Mouse (Mus musculus): Measurements from ENCODE around the gene Ubl7. TPM values are rescaled to one million over a fixed set of nuclear protein-coding genes. Genes with fewer than 3 reads are reported as not detected.
A peak's percentile ranks its signal among the peaks of the same experiment; 100 is the strongest.

Ubl7 gene
- polyA plus RNA-seq, 1 experiment from 2014 or later = 110 TPM

GRCm38 (mm10) chr9:57883413-57883812, 27.4 kb upstream of the Ubl7 start:
- WGBS = 60% methylated on average over 1 of the region's 1 CpGs
- Histone ChIP-seq H3K27ac (no peak overlapping the region), H3K4me1 (peaks cover 4% of the 10 kb centered on the region)

GRCm38 (mm10) chr9:57888119-57888518, 22.7 kb upstream of the Ubl7 start:
- no peaks in the 10 kb centered on the region for H3K36me3 ChIP-seq
- 0 out of 2 replicates have a peak, but pooled peaks cover 4% of the 10 kb centered on the region for H3K27me3 ChIP-seq (ENCODE audit: insufficient read depth, poor library complexity, severe bottlenecking)
- H3K27ac ChIP-seq = no peak overlapping the region
- DNase-seq (ENCODE audit: low spot score) = no peak
- no peak overlapping the region for H3K4me3 ChIP-seq
- 62% methylated on average over 6 of the region's 6 CpGs for WGBS
- H3K9me3 ChIP-seq = no peaks in the 10 kb centered on the region
- H3K4me1 ChIP-seq = peaks cover 5% of the 10 kb centered on the region

More at GRCm38 (mm10) chr9:57883413-57883812, 27.4 kb upstream of the Ubl7 start:
- H3K9me3 ChIP-seq = no peaks in the 10 kb centered on the region
- H3K36me3 ChIP-seq = no peaks in the 10 kb centered on the region
- DNase-seq (ENCODE audit: low spot score) = no peak
- no peaks in the 10 kb centered on the region for H3K27me3 ChIP-seq (ENCODE audit: insufficient read depth, poor library complexity, severe bottlenecking)
- H3K4me3 ChIP-seq = no peak overlapping the region

DNA sequence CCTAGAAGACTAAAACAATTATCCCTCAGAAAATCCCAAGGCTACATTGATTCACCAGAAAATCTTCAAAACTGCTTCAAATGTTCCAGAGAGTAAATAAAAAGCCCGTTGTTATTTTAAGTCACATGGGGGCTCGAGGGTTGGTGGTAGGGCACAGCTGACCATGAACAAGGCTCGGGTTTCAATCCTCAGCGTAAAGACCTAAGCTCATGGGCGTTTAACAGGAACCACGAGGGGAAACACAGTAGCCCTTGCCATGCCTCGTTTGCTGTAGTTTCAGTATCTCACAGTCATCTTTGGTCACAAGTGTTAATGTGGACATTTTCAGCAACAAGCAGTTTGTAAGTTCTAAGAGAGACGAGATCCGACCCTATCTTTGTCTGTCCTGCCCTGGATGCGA, 10.3 kb upstream of the Ubl7 start:
- peak overlapping the region; percentile 29; the same call in 1 of the 2 replicates for H3K4me3 ChIP-seq
- H3K27ac ChIP-seq = peak overlapping the region; percentile 69; the same call in 1 of the 2 replicates
- H3K4me1 ChIP-seq = peaks cover 26% of the 10 kb centered on the region
- no peaks in the 10 kb centered on the region for H3K36me3 ChIP-seq
- no peaks in the 10 kb centered on the region for H3K9me3 ChIP-seq
- no peaks in the 10 kb centered on the region for H3K27me3 ChIP-seq (ENCODE audit: insufficient read depth, poor library complexity, severe bottlenecking)
- 31% methylated on average over 10 of the region's 10 CpGs for WGBS
- DNase-seq (ENCODE audit: low spot score) = no peak

- no peaks in the 10 kb centered on the region for H3K9me3 ChIP-seq
- H3K4me1 ChIP-seq = peaks cover 26% of the 10 kb centered on the region
- peak overlapping the region; percentile 69 for H3K27ac ChIP-seq
- no peak for DNase-seq (ENCODE audit: low spot score)
- H3K27me3 ChIP-seq (ENCODE audit: insufficient read depth, poor library complexity, severe bottlenecking) = no peaks in the 10 kb centered on the region
- peak overlapping the region; percentile 29; the same call in 1 of the 2 replicates for H3K4me3 ChIP-seq
- no peaks in the 10 kb centered on the region for H3K36me3 ChIP-seq
- 24% methylated on average over 9 of the region's 9 CpGs for WGBS
These were observed 9.6 kb upstream of the Ubl7 start for GRCm38 (mm10) chr9:57901197-57901596.

DNA sequence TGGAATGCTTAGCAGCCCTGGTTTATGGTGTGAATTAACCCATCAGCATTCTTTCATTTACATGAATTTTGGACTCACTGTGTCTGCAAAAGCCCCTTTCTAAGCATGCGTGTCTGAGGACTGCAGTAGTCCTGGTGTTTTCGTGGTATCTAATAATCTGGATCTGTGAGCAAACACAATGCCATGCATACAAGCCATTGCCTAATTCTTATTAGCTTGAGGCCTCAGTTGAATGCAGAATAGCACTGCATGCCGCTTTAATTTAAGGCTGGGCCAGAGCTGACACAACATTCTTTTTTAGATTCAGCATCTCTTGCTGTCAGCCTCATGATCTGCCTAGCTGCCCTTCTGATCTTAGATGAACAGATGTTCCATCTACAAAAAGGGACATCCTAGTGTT, 9.2 kb upstream of the Ubl7 start:
- H3K4me3 ChIP-seq = 0 out of 2 replicates have a peak overlapping the region, but pooled peaks have one; percentile 29
- H3K36me3 ChIP-seq = no peaks in the 10 kb centered on the region
- WGBS = 84% methylated on average over 3 of the region's 3 CpGs
- no peak for DNase-seq (ENCODE audit: low spot score)
- H3K9me3 ChIP-seq = no peaks in the 10 kb centered on the region
- H3K27me3 ChIP-seq (ENCODE audit: insufficient read depth, poor library complexity, severe bottlenecking) = no peaks in the 10 kb centered on the region
- H3K4me1 ChIP-seq = peaks cover 26% of the 10 kb centered on the region
- peak overlapping the region; percentile 69 for H3K27ac ChIP-seq

- WGBS = 72% methylated on average over 4 of the region's 4 CpGs
- Histone ChIP-seq H3K9me3 (no peaks in the 10 kb centered on the region), H3K27ac (no peak overlapping the region), H3K4me3 (no peak overlapping the region), H3K36me3 (no peaks in the 10 kb centered on the region), H3K4me1 (peaks cover 26% of the 10 kb centered on the region), H3K27me3 (ENCODE audit: insufficient read depth, poor library complexity, severe bottlenecking) (no peaks in the 10 kb centered on the region)
- no peak for DNase-seq (ENCODE audit: low spot score)
These were observed 8.6 kb upstream of the Ubl7 start for GRCm38 (mm10) chr9:57902132-57902531.

GRCm38 (mm10) chr9:57903589-57904249, 7.1 kb upstream of the Ubl7 start:
- no peak overlapping the region; the same call in 1 of the 2 replicates for H3K4me3 ChIP-seq

GRCm38 (mm10) chr9:57904250-57904644, 6.5 kb upstream of the Ubl7 start:
- DNase-seq (ENCODE audit: low spot score) = no peak
- peaks cover 26% of the 10 kb centered on the region for H3K4me1 ChIP-seq
- H3K27me3 ChIP-seq (ENCODE audit: insufficient read depth, poor library complexity, severe bottlenecking) = no peaks in the 10 kb centered on the region
- 83% methylated on average over 5 of the region's 5 CpGs for WGBS
- H3K36me3 ChIP-seq = no peaks in the 10 kb centered on the region
- H3K4me3 ChIP-seq = no peak overlapping the region
- H3K27ac ChIP-seq = no peak overlapping the region
- H3K9me3 ChIP-seq = no peaks in the 10 kb centered on the region

More at GRCm38 (mm10) chr9:57903589-57904249, 7.1 kb upstream of the Ubl7 start:
- H3K4me1 ChIP-seq = peaks cover 26% of the 10 kb centered on the region
- DNase-seq (ENCODE audit: low spot score) = no peak
- 48% methylated on average over 8 of the region's 8 CpGs for whole genome bisulfite sequencing
- H3K27me3 ChIP-seq (ENCODE audit: insufficient read depth, poor library complexity, severe bottlenecking) = no peaks in the 10 kb centered on the region
- no peaks in the 10 kb centered on the region for H3K36me3 ChIP-seq
- 0 out of 2 replicates have a peak overlapping the region, but pooled peaks have one; percentile 47 for H3K27ac ChIP-seq
- H3K9me3 ChIP-seq = no peaks in the 10 kb centered on the region

- Histone ChIP-seq H3K27ac (no peak overlapping the region), H3K4me3 (no peak overlapping the region), H3K36me3 (no peaks in the 10 kb centered on the region), H3K4me1 (peaks cover 18% of the 10 kb centered on the region), H3K27me3 (ENCODE audit: insufficient read depth, poor library complexity, severe bottlenecking) (no peaks in the 10 kb centered on the region), H3K9me3 (no peaks in the 10 kb centered on the region)
- no peak for DNase-seq (ENCODE audit: low spot score)
- WGBS = 77% methylated on average over 6 of the region's 6 CpGs
These were observed 3.6 kb upstream of the Ubl7 start for GRCm38 (mm10) chr9:57907206-57907605.

DNA sequence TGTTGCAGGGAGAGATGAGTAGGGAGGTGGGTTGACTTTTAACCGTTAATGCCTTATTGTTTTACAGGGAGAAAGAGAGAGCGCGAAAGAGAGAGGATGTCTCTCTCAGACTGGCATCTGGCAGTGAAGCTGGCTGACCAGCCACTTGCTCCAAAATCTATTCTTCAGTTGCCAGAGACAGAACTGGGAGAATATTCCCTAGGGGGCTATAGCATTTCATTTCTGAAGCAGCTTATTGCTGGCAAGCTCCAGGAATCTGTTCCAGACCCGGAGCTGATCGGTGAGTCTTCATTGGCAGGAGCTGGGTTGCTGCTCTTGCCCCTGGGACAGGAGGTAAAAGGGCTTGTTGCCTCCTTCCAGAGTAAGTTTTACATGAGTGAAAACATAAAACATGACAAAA, 1.8 kb downstream of the Ubl7 start:
- 95% methylated on average over 5 of the region's 5 CpGs for WGBS

DNA sequence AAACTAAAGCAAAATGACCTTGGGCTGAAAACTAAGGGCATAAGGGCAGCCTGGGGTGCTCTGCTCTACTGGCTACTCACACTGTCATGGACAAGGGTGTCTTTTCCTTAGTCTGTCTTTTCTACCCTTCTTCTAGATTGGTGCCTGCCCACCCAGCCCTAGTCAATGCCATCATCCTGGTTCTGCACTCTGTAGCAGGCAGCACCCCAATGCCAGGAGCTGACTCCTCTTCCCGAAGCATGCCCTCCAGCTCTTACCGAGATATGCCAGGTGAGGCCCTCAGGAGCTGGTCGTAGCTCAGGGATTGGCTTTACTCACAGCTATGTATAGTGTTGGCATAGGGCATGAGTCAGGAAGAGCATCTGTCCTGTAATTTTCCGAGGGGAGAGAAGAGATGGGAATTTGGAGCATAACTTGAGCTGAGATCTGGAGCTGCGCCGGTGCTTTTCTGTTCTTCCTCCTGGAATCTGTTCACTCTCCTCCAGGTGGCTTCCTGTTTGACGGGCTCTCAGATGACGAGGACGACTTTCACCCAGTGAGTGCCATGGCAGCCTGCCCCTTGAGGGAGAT, 10.8 kb downstream of the Ubl7 start:
- Histone ChIP-seq H3K36me3 (peaks cover 83% of the 10 kb centered on the region), H3K27ac (no peak overlapping the region)
- 91% methylated on average over 9 of the region's 9 CpGs for WGBS

More for the DNA sequence above, 1.8 kb downstream of the Ubl7 start:
- no peak overlapping the region for H3K4me3 ChIP-seq
- no peaks in the 10 kb centered on the region for H3K27me3 ChIP-seq (ENCODE audit: insufficient read depth, poor library complexity, severe bottlenecking)
- H3K27ac ChIP-seq = no peak overlapping the region
- H3K36me3 ChIP-seq = peaks cover 23% of the 10 kb centered on the region; the same call in 1 of the 2 replicates
- peaks cover 14% of the 10 kb centered on the region for H3K4me1 ChIP-seq
- DNase-seq (ENCODE audit: low spot score) = no peak
- no peaks in the 10 kb centered on the region for H3K9me3 ChIP-seq

DNA sequence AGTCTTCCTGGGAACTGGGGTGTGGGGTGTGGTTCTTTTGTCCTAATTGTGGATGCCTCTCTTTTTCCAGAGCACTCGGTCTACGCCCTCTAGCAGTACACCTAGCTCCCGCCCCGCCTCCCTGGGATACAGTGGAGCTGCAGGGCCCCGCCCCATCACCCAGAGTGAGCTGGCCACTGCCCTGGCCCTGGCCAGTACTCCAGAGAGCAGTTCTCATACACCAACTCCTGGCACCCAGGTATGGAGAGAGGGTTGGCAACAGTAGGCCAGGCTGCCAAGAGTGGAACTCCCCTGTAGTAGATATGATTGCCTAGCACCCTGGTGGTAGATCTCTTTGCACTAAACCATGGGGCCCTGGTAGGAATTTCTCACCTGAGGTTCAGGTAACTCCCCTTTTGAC, 11.6 kb downstream of the Ubl7 start:
- 89% methylated on average over 5 of the region's 5 CpGs for WGBS
- DNase-seq (ENCODE audit: low spot score) = no peak
- H3K9me3 ChIP-seq = no peaks in the 10 kb centered on the region

More for the DNA sequence above, 10.8 kb downstream of the Ubl7 start:
- no peak for DNase-seq (ENCODE audit: low spot score)
- H3K9me3 ChIP-seq = no peaks in the 10 kb centered on the region
- H3K27me3 ChIP-seq (ENCODE audit: insufficient read depth, poor library complexity, severe bottlenecking) = no peaks in the 10 kb centered on the region
- H3K4me3 ChIP-seq = no peak overlapping the region
- 0 out of 2 replicates have a peak, but pooled peaks cover 3% of the 10 kb centered on the region for H3K4me1 ChIP-seq

GRCm38 (mm10) chr9:57923046-57923445, 12.3 kb downstream of the Ubl7 start:
- no peak overlapping the region for H3K4me3 ChIP-seq
- H3K9me3 ChIP-seq = no peaks in the 10 kb centered on the region
- H3K27me3 ChIP-seq (ENCODE audit: insufficient read depth, poor library complexity, severe bottlenecking) = no peaks in the 10 kb centered on the region
- H3K36me3 ChIP-seq = peaks cover 88% of the 10 kb centered on the region
- 94% methylated on average over 3 of the region's 3 CpGs for WGBS
- no peak for DNase-seq (ENCODE audit: low spot score)
- no peak overlapping the region for H3K27ac ChIP-seq
- H3K4me1 ChIP-seq = 0 out of 2 replicates have a peak, but pooled peaks cover 3% of the 10 kb centered on the region

More for the DNA sequence above, 11.6 kb downstream of the Ubl7 start:
- peaks cover 90% of the 10 kb centered on the region for H3K36me3 ChIP-seq
- H3K4me3 ChIP-seq = no peak overlapping the region
- no peak overlapping the region for H3K27ac ChIP-seq
- H3K4me1 ChIP-seq = 0 out of 2 replicates have a peak, but pooled peaks cover 3% of the 10 kb centered on the region
- H3K27me3 ChIP-seq (ENCODE audit: insufficient read depth, poor library complexity, severe bottlenecking) = no peaks in the 10 kb centered on the region

All from heart, embryonic 10.5 days (tissue).